In genomic region chr2:112881805-112882204, GRCm38 (mm10) we compare ENCODE assay signal across 15 mouse cellular contexts.
"Had no signal": no experiment of that assay in that cellular context is flagged by ENCODE, and none has a peak within 500 bp of the region (broad histone marks: within the 10 kb centered on the region; RNA-seq: fewer than 3 reads in every experiment).

No protein-coding gene starts in this region.

- DNase-seq: kidney, postnatal 14 days; lung, postnatal 10 days; lung, postnatal 4 days; midbrain, embryonic 14.5 days; right cerebral cortex, postnatal 4 days; spleen, adult 18-20 months; thymus, adult 2 months; thymus, postnatal 25 days had no signal

- H3K27ac ChIP-seq: left cerebral cortex, adult 2 months; limb, embryonic 10.5 days; liver, embryonic 15.5 days; midbrain, embryonic 10.5 days; stomach, embryonic 15.5 days had no signal

- H3K4me3 ChIP-seq: left cerebral cortex, adult 2 months; limb, embryonic 10.5 days; liver, embryonic 15.5 days; midbrain, embryonic 10.5 days; stomach, embryonic 15.5 days had no signal

- H3K9me3 ChIP-seq: limb, embryonic 10.5 days; liver, embryonic 15.5 days; midbrain, embryonic 10.5 days; stomach, embryonic 15.5 days had no signal

- H3K36me3 ChIP-seq: limb, embryonic 10.5 days; liver, embryonic 15.5 days; midbrain, embryonic 10.5 days; stomach, embryonic 15.5 days had no signal

- H3K27me3 ChIP-seq: liver, embryonic 15.5 days; stomach, embryonic 15.5 days had no signal

- H3K4me1 ChIP-seq: limb, embryonic 10.5 days; liver, embryonic 15.5 days; stomach, embryonic 15.5 days had no signal

- H3K9ac ChIP-seq: liver, embryonic 15.5 days; lung, embryonic 14.5 days; stomach, embryonic 15.5 days had no signal

- H3K4me2 ChIP-seq: liver, embryonic 11.5 days; liver, embryonic 15.5 days; lung, embryonic 14.5 days; stomach, embryonic 15.5 days had no signal
